Comparison of ENCODE assay signal across 8 mouse cellular contexts in genomic region chr9:21072641-21073040, GRCm38 (mm10). TPM values are rescaled to one million over a fixed set of nuclear protein-coding genes. Genes with fewer than 3 reads are reported as not detected.
DNase-seq lines count a peak whose midpoint lies in the region; ATAC-seq and TF ChIP-seq lines count a peak whose summit lies in the region.

No protein-coding gene starts in this region.

- no peak for DNase-seq in heart, postnatal 4 days
- peak; percentile 21 for DNase-seq in MEL-GATA-1-ER (ENCODE audit: extremely low read depth, low read depth)
- DNase-seq in forebrain, postnatal 0 days = no peak
- no peak for DNase-seq in right cerebral cortex, adult 18-20 months
- DNase-seq in ovary, postnatal 14 days (ENCODE audit: low spot score) = no peak
- no peak for DNase-seq in right cerebral cortex, postnatal 36 days (ENCODE audit: low spot score in 2 of 2)

- H3K27ac ChIP-seq in heart, embryonic 16.5 days (ENCODE audit: low read length) = peak overlapping the region; percentile 68; the same call in 1 of the 2 replicates
- no peak overlapping the region for H3K27ac ChIP-seq in forebrain, postnatal 0 days (ENCODE audit: low read depth, low read length)
- peak overlapping the region; percentile 37; the same call in 1 of the 2 replicates for H3K27ac ChIP-seq in macrophage

- H3K4me3 ChIP-seq in heart, embryonic 16.5 days (ENCODE audit: low read length) = peak overlapping the region; percentile 96
- peak overlapping the region; percentile 84 for H3K4me3 ChIP-seq in forebrain, postnatal 0 days (ENCODE audit: low read depth, low read length)
- peak overlapping the region; percentile 84 for H3K4me3 ChIP-seq in macrophage (ENCODE audit: inconsistent target)

- peaks cover 11% of the 10 kb centered on the region for H3K4me1 ChIP-seq in heart, embryonic 16.5 days (ENCODE audit: control insufficient read depth, insufficient read depth, low read length)
- peaks cover 7% of the 10 kb centered on the region; the same call in 1 of the 2 replicates for H3K4me1 ChIP-seq in forebrain, postnatal 0 days (ENCODE audit: insufficient read depth)

- WGBS in heart, embryonic 16.5 days = 10% methylated on average over 4 of the region's 4 CpGs
- 14% methylated on average over 4 of the region's 4 CpGs for WGBS in forebrain, postnatal 0 days
- 7% methylated on average over 4 of the region's 4 CpGs for WGBS in macrophage (ENCODE audit: missing documents)

- no peaks in the 10 kb centered on the region for H3K27me3 ChIP-seq in heart, embryonic 16.5 days (ENCODE audit: control insufficient read depth, insufficient read depth, low read length)
- no peaks in the 10 kb centered on the region for H3K27me3 ChIP-seq in forebrain, postnatal 0 days (ENCODE audit: insufficient read depth, low read length)

- peak overlapping the region; percentile 87 for H3K4me2 ChIP-seq in heart, embryonic 16.5 days (ENCODE audit: low read depth, low read length)
- H3K4me2 ChIP-seq in forebrain, postnatal 0 days (ENCODE audit: low read depth) = peak overlapping the region; percentile 97

- peaks cover 31% of the 10 kb centered on the region for H3K36me3 ChIP-seq in heart, embryonic 16.5 days (ENCODE audit: control insufficient read depth, insufficient read depth)
- peaks cover 37% of the 10 kb centered on the region for H3K36me3 ChIP-seq in forebrain, postnatal 0 days (ENCODE audit: insufficient read depth)
- H3K36me3 ChIP-seq in macrophage (ENCODE audit: inconsistent target) = peaks cover 20% of the 10 kb centered on the region

- peak overlapping the region; percentile 93 for H3K9ac ChIP-seq in heart, embryonic 16.5 days (ENCODE audit: low read length)
- peak overlapping the region; percentile 77 for H3K9ac ChIP-seq in forebrain, postnatal 0 days

- H3K9me3 ChIP-seq in heart, embryonic 16.5 days (replicated peaks; ENCODE audit: control insufficient read depth, low read length) = no peaks in the 10 kb centered on the region
- H3K9me3 ChIP-seq in forebrain, postnatal 0 days (ENCODE audit: low read length) = no peaks in the 10 kb centered on the region

- no peak for ATAC-seq in heart, embryonic 16.5 days (replicated peaks; ENCODE audit: extremely low read depth, insufficient read depth, low FRiP score)
- peak; percentile 2; the same call in 1 of the 2 replicates for ATAC-seq in forebrain, postnatal 0 days

- H3K79me2 ChIP-seq in macrophage (ENCODE audit: inconsistent target) = peaks cover 30% of the 10 kb centered on the region

- TF ChIP-seq CTCF in forebrain, postnatal 0 days (IDR thresholded peaks at IDR 0.05; ENCODE audit: low read depth) = no peak

RNA-seq across cellular contexts. Expression of gene Gm49373, which starts 0.3 kb away (rescaled TPM):
- 0.22 and 0.56 TPM in 2 replicates for polyA plus RNA-seq in heart, embryonic 16.5 days (2015; fragmentation: Nextera tagmentation; extraction: Ambion mirVana)
- total RNA-seq in heart, postnatal 4 days (2021) = under 1 TPM; 0.14 to 0.23 TPM
- total RNA-seq in forebrain, postnatal 0 days (2014; rRNA removed) = 1.5 and 2.6 TPM in 2 replicates
- polyA plus RNA-seq in forebrain, postnatal 0 days (2015; fragmentation: Nextera tagmentation; extraction: Ambion mirVana) = 0.74 and 0.79 TPM in 2 replicates
- total RNA-seq in macrophage (2018; cell fraction: chromatin; rRNA removed) = 1 to 10 TPM in 8 of 26 experiments, under 1 TPM in 12, not detected in 6; 0.32 to 1.5 (median 0.62) TPM
- total RNA-seq in macrophage (2018; cell fraction: cytosol; rRNA removed) = under 1 TPM in 24 of 26 experiments, not detected in 2; 0.07 to 0.47 (median 0.18) TPM
- 1 to 10 TPM in 5 of 26 experiments, under 1 TPM in 13, not detected in 8; 0.36 to 1.7 (median 0.58) TPM for total RNA-seq in macrophage (2018; cell fraction: nucleus; rRNA removed)
- 0.22 TPM in 1 of 3 replicates, not detected in the others for polyA plus RNA-seq in macrophage (2018)

RNA-seq across cellular contexts. Expression of gene Fdx1l, which starts 0.8 kb away (rescaled TPM):
- 47.9 and 55.0 TPM in 2 replicates for polyA plus RNA-seq in heart, embryonic 16.5 days (2015; fragmentation: Nextera tagmentation; extraction: Ambion mirVana)
- total RNA-seq in heart, postnatal 4 days (2021) = 10 to 100 TPM; 34.1 to 35.5 TPM
- 63.2 and 69.2 TPM in 2 replicates for total RNA-seq in forebrain, postnatal 0 days (2014; rRNA removed)
- polyA plus RNA-seq in forebrain, postnatal 0 days (2015; fragmentation: Nextera tagmentation; extraction: Ambion mirVana) = 79.4 and 94.9 TPM in 2 replicates
- 10 to 100 TPM in 25 of 26 experiments, 1 to 10 TPM in 1; 9.8 to 76.5 (median 25.1) TPM for total RNA-seq in macrophage (2018; cell fraction: chromatin; rRNA removed)
- 10 to 100 TPM; 25.8 to 54.0 (median 42.0) TPM for total RNA-seq in macrophage (2018; cell fraction: cytosol; rRNA removed)
- 10 to 100 TPM; 19.0 to 53.9 (median 31.2) TPM for total RNA-seq in macrophage (2018; cell fraction: nucleus; rRNA removed)
- 22.6 to 65.1 TPM (median 36.6 TPM) in 3 replicates for polyA plus RNA-seq in macrophage (2018)

RNA-seq across cellular contexts. Expression of gene Zglp1, which starts 5.7 kb away (rescaled TPM):
- 0.72 and 0.77 TPM in 2 replicates for polyA plus RNA-seq in heart, embryonic 16.5 days (2015; fragmentation: Nextera tagmentation; extraction: Ambion mirVana)
- not detected for total RNA-seq in heart, postnatal 4 days (2021)
- not detected in 2 replicates for total RNA-seq in forebrain, postnatal 0 days (2014; rRNA removed)
- polyA plus RNA-seq in forebrain, postnatal 0 days (2015; fragmentation: Nextera tagmentation; extraction: Ambion mirVana) = 0.56 and 0.84 TPM in 2 replicates
- 1 to 10 TPM in 1 of 26 experiments, not detected in 25; 2.5 TPM for total RNA-seq in macrophage (2018; cell fraction: chromatin; rRNA removed)
- not detected for total RNA-seq in macrophage (2018; cell fraction: cytosol; rRNA removed)
- 1 to 10 TPM in 2 of 26 experiments, not detected in 24; 1.4 to 8.5 TPM for total RNA-seq in macrophage (2018; cell fraction: nucleus; rRNA removed)
- polyA plus RNA-seq in macrophage (2018) = not detected in 3 replicates

RNA-seq across cellular contexts. Expression of gene Gm38431, which starts 19.2 kb away (rescaled TPM):
- polyA plus RNA-seq in heart, embryonic 16.5 days (2015; fragmentation: Nextera tagmentation; extraction: Ambion mirVana) = 2.0 and 2.3 TPM in 2 replicates
- 1 to 10 TPM in 1 of 2 experiments, under 1 TPM in 1; 0.64 to 2.2 TPM for total RNA-seq in heart, postnatal 4 days (2021)
- 0.43 and 3.4 TPM in 2 replicates for total RNA-seq in forebrain, postnatal 0 days (2014; rRNA removed)
- polyA plus RNA-seq in forebrain, postnatal 0 days (2015; fragmentation: Nextera tagmentation; extraction: Ambion mirVana) = 0.34 and 0.44 TPM in 2 replicates
- 10 to 100 TPM in 9 of 26 experiments, 1 to 10 TPM in 17; 3.6 to 34.0 (median 7.0) TPM for total RNA-seq in macrophage (2018; cell fraction: chromatin; rRNA removed)
- 1 to 10 TPM in 18 of 26 experiments, under 1 TPM in 8; 0.53 to 2.4 (median 1.2) TPM for total RNA-seq in macrophage (2018; cell fraction: cytosol; rRNA removed)
- total RNA-seq in macrophage (2018; cell fraction: nucleus; rRNA removed) = 1 to 10 TPM in 25 of 26 experiments, under 1 TPM in 1; 0.96 to 5.7 (median 2.7) TPM
- 0.88 to 8.1 TPM (median 2.0 TPM) in 3 replicates for polyA plus RNA-seq in macrophage (2018)

RNA-seq across cellular contexts. Expression of gene Raver1, which starts 19.2 kb away (rescaled TPM):
- polyA plus RNA-seq in heart, embryonic 16.5 days (2015; fragmentation: Nextera tagmentation; extraction: Ambion mirVana) = 41.4 and 49.3 TPM in 2 replicates
- 10 to 100 TPM; 44.4 to 48.9 TPM for total RNA-seq in heart, postnatal 4 days (2021)
- total RNA-seq in forebrain, postnatal 0 days (2014; rRNA removed) = 24.5 and 40.3 TPM in 2 replicates
- polyA plus RNA-seq in forebrain, postnatal 0 days (2015; fragmentation: Nextera tagmentation; extraction: Ambion mirVana) = 23.2 and 24.3 TPM in 2 replicates
- 10 to 100 TPM; 23.7 to 63.5 (median 47.2) TPM for total RNA-seq in macrophage (2018; cell fraction: chromatin; rRNA removed)
- total RNA-seq in macrophage (2018; cell fraction: cytosol; rRNA removed) = 10 to 100 TPM; 31.9 to 51.1 (median 39.1) TPM
- total RNA-seq in macrophage (2018; cell fraction: nucleus; rRNA removed) = 10 to 100 TPM; 37.6 to 65.2 (median 48.8) TPM
- polyA plus RNA-seq in macrophage (2018) = 24.3 to 37.8 TPM (median 28.2 TPM) in 3 replicates
